Mouse (Mus musculus): Measurements from ENCODE around the gene Gm21961.
"Not testable (repeated sequence)": the region's sequence is repeated elsewhere in the genome, so short reads cannot be mapped to it uniquely, and the experiment has no call there.

Gene Gm21961

GRCm38 (mm10) chr15:65014804-65015203, at the start of gene Gm21961:
Gene Gm21961, minus strand, starts transcription at chr15:65014904.
- DNase-seq (ENCODE audit: low spot score) = no peak

GRCm38 (mm10) chr15:65041999-65042398, 27.3 kb upstream of the Gm21961 start:
- no peak for DNase-seq (ENCODE audit: low spot score)

- not testable (repeated sequence) for DNase-seq (ENCODE audit: low spot score)
These were observed 24.5 kb upstream of the Gm21961 start for GRCm38 (mm10) chr15:65039216-65039615.

GRCm38 (mm10) chr15:65017971-65018370, 3.3 kb upstream of the Gm21961 start:
- no peak for DNase-seq (ENCODE audit: low spot score)

- no peak for DNase-seq (ENCODE audit: low spot score)
These were observed 8.5 kb downstream of the Gm21961 start for GRCm38 (mm10) chr15:65006177-65006576.

- no peak for DNase-seq (ENCODE audit: low spot score)
These were observed 20.2 kb downstream of the Gm21961 start for GRCm38 (mm10) chr15:64994498-64994897.

GRCm38 (mm10) chr15:64979976-64980375, 34.7 kb downstream of the Gm21961 start:
- no peak for DNase-seq (ENCODE audit: low spot score)

- no peak for DNase-seq (ENCODE audit: low spot score)
These were observed 38.5 kb downstream of the Gm21961 start for GRCm38 (mm10) chr15:64976044-64976805.

Measured in T-cell, adult 2 months (primary cell).